Mouse (Mus musculus) bone marrow, adult 2 months (tissue): ENCODE data around the gene Fmr1nb.

Experiments
- CTCF ChIP-seq: fragments of 200-500 bp; IDR thresholded peaks from 2 replicates; pipeline ENCODE4 v1.5.1; 2011; ENCODE audit warnings: low read length, control low read depth; ENCODE audit not compliant: control insufficient read depth, insufficient read depth
- POLR2A ChIP-seq: fragments of 200-500 bp; IDR thresholded peaks from 2 replicates; pipeline ENCODE4 v1.6.1; 2011; ENCODE audit warnings: low read depth, mild to moderate bottlenecking, control low read depth, low read length, borderline replicate concordance; ENCODE audit not compliant: control insufficient read depth

- TF ChIP-seq CTCF, result no peak
- no peak for TF ChIP-seq POLR2A
Measured at GRCm38 (mm10) chrX:68761606-68762005, at the start of gene Fmr1nb.
